Mouse (Mus musculus) frontal cortex, postnatal 25 days (tissue): ENCODE measurements around the gene Akap2.

Experiments used
- DNase-seq, 2 experiments: peaks; one replicate each; pipeline ENCODE4 v3.0.0; 2022; ENCODE audit warnings: low spot score in 2 of 2

Gene Akap2

DNA sequence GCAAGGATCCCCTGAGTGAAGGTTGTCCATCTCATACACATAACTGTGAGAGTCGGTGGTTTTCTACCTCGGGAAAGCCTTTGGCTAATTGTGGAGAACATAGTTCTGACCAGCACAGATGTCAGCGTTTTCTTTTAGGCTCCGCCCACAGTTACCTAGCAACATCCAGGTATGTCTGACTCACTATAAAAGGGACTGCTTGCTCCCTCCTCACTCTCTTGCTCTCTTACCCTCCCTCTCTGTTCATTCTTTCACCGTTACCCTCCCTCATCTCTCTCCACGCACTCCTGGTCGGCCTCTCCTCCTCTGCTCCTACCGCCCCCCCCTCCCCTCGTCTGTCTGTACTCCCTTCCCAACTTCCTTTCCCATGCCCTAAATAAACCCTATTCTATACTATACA, 187.2 kb downstream of the Akap2 start:
- no peak for DNase-seq

DNA sequence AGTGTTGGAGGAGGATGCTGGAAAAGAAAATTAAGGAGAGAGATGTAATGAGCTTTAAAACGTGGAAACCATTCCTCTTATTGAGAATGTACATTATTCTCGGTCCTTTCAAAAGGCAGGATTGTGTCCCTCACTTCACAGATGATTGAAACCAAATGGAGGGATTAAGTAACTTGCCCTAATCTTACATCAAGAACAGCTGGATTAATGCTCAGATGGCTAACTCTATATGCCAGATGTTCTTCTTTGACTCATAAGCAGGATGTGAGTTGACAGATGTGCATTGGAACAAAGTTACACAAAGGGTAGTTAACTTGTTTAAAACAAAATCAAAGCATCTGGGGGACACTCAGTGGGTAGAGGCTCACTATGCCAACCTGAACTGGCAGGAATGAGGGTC, 189.3 kb downstream of the Akap2 start:
- DNase-seq, result no peak

DNA sequence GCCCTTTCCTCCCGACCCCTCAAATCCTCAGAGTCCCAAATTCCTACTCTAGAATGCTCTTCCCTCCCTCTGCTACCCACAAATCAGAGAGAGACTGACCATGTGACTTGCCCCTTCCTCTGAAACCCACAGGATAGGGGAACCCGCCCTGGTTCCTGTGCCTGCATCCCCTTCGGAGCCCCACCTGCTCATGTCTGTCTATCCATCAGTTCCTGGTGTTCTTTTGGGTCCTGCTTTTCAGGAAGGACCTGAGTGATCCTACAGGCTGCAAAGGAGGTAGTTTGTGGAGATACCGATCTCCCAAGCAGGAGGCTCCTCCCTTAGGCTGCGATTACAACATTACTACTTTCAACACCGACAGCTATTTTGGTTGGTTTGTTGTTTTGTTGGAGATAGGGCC, 191.4 kb downstream of the Akap2 start:
- no peak for DNase-seq

DNA sequence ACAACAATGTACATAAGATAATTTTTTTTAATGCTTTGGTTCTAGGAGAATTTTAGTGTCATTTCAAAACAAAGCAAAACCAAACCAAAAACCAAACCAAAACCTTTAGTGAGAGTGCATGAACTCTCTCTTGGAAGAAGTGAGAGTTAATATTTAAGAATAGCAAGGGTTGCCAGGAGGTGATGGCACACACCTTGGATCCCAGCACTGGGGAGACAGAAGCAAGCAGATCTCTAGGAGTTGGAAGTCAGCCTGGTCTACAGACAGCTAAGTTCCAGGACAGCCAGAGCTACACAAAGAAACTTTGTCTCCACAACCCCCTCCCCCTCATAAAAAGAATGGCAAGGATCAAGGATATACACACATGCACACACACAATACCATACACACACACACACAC, 195.6 kb downstream of the Akap2 start:
- DNase-seq, result no peak

DNA sequence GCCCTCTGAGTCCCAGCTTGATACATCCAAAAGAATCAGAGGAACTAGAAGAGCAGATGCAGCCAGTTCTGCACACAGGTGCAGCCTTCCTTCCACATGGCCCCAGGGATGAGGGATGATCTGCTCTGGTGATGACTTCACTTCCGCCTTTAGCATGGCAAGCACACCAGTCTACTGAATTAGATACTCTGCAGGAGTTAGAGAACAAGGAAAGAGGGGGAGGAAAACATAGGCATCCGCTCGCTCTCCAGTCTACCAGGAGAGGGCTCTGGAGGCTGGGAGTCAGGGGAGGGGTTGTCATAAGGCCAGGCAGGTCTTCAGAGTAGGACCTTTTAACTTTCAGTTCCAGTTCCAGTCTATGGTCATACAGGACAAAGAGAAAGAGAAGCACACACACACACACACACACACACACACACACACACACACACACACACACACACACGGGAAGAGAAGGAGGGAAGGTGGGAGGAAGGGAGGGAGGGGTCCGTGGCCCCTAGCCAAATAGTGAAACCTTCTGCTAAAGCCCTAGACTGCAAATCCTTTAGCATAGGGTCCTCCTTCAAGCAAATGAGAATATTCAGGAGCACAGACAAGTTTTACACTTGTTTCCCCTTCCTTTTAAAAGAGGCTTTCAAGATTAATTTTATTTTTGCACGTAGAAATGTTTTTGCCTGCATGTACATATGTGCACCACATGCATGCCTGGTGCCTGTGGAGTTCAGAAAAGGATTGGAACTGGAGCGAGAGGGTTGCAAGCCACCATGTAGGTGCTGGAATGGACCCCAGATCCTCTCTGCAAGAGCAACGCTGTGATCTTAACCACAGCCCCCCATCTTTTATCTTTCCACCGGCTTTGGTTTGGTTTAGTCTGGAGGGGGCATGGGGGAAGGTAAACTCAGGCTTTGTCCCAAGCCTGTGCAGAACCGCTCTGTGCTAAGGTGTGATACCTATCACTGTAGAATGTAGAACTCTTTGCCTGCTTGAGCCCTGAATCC, 197.0 kb downstream of the Akap2 start:
- no peak for DNase-seq

DNA sequence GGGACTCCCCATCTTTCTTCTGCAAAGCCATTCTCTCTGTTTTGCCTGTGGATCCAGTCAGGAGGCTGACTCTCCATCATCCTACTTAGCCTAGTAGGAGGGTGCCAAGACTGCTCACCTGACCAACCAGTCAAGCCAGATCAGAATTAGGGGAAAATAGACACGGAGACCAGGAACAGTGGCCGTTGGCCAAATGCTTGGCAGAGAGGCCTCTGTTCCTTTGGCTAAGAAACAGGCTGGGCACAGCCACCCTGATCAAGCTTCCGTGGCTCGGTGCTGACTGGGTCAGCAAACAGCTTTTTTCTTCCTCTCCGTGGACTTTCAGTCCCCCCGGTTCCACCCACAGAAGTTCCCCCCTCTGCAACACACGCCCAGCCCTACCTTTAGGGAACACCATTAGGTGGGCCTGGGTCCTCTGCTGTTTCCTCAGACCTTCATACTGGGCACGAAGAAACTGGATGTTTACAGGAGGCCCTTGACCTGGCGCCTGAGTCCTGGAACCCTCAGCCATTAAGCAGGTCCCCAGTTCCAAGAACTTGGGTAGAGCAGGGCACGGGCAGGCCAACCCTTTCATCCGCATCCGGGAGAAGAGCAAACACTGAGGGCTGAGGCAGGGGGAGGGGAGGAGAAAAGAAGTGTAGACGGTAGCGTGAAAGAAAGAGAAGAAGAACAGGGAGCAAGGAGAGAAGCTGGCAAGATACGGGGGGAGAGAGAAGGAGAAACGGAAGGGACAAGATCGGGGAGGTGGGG, 197.9 kb downstream of the Akap2 start:
- no peak for DNase-seq

DNA sequence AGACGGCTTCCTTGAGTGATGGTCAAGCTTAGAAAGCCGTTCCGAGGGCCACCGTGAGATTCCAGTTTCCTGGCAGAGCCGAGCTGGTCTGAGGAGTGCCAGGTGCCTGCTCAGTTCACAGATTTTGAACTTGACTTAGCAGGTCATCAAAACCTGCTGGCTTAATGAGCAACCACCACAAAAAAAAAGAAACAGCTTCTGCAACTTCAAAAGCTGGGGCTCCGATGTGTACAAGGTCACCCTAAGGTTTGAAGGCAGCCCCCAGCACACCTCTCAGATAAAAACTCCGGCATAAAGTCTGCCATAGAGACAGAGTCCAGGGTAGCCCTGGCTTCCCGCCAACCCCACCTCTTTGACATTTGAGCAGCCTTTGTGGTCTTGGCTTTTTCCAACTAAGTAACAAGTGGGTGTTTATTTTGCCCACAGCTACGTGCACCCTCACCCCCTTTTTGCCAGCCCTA, 198.8 kb downstream of the Akap2 start, which contains the start of gene D630039A03Rik:
Gene D630039A03Rik (minus strand): TSS at position 97 of the 461 bp plus-strand sequence.
- DNase-seq, result no peak

DNA sequence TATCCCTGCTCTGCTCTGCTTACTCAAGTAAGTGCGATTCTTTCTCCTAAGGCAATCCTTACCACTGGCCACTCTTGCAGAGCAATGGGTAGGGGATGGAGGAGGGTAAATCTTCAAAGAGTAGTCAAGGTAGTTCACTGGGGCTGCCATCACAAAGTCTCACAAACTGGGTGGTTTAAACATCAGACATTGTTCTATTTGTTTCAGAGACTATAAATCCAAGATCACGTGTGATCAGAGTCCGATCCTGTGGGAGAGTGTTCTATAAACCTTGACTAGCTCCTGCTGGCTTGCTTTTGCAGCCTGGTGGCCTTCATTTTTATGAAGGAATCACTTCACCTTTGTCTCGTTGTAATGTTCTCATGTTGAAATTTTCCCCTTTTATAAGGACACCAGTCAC, 199.3 kb downstream of the Akap2 start:
- DNase-seq, result no peak

DNA sequence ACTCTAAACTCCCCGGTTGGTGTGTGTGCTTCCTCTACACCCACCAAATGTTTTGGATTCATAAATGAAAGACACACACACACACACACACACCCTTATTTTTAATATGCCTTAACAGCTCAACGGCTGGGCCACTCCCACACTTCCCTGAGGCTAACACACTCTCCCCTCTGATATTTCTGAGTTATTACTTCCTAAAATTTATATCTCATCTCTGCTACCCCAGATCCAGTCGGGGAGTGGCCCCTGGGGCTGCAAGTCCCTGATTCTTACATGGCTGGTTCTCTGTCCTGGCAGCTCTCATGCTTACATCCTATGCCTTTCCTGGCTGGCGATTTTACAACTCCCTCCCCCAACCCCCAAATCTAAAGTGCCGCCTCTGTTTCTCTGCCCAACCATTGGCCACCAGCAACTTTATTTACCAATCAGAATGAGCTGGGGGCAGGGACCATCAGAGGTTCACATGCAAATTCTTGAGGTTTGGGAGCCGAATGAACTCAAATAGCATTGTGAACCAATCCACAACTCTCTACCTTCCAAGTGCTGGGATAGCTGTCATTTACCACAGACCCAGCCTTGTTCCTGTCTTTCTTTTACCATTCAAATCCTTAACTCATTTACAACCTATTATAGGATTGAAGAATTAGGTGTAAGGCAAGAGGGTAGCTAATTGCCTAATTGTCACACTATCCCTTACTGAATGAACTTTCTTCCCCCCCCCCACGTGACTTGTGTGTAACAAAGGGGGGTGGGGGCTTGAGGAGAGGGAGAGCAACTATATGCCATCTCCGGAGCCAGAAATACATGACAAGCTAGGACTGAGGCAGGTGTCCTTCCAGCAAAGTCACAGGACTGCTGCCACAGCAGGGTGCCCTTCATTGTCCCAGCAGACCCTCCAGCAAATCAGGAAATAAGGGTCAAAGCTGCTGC, 202.3 kb downstream of the Akap2 start:
- no peak for DNase-seq

DNA sequence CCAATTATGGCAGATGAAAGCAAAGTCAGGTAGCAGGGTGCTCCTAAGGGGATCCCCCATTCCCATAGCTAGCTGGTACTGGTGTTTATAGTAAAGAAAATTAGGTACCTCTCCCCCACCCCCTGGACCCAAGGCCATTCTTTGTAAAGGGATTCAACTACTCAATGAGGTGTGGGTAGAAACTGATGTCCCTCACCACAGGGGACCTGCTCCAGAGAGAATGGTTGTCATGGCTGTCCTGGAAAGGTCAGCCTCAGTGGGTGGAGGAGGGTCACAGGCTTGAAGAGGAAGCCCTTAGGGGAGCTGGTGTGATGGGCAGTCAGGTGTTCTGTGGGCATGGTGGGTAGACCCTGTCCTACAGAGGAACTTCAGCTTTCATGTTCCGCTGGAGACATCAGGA, 203.1 kb downstream of the Akap2 start:
- no peak for DNase-seq

DNA sequence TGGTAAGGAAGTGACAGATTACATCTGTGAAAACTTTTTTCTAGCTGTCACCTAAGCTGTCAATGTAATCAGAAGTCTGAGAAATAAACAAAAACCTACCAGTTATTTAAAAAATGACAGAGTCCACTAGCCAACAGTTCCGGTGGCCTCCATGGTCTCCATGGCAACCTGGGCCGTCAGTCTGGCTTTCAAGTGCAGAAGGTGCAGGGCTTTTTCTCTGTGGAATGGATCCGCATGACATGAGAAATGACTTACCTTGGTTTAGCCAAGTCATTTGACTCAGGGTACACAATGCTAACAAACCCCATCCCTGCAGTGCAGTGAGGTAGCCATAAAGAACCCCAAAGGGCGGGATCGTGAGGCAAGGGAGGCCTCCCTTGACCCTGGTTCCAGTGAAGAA, 204.7 kb downstream of the Akap2 start:
- DNase-seq, result no peak

DNA sequence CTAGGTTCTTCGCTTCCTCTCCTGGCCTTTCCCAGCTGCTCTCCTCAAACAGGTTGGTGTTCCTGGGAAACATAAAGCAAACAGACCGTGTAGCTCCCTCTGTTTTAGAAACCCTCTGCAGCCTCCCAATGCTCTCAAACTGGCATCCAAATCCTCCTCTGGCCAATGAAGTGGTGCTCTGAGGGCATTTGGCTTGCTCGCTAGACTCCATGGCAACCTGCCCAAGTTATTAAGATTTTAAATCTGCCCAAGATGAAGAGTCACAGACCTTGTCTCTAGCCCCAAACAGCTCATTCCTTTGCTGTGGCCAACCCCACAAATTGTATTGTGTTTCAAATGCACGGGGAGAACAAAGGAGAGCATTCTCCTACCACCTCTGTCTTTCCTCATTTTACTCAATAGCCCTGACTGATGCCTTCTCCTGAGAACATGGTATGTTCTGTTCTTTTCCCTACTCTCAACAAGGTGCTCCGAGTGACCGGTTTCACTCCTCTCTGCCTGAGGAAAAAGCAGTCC, 207.2 kb downstream of the Akap2 start:
- DNase-seq, result no peak

DNA sequence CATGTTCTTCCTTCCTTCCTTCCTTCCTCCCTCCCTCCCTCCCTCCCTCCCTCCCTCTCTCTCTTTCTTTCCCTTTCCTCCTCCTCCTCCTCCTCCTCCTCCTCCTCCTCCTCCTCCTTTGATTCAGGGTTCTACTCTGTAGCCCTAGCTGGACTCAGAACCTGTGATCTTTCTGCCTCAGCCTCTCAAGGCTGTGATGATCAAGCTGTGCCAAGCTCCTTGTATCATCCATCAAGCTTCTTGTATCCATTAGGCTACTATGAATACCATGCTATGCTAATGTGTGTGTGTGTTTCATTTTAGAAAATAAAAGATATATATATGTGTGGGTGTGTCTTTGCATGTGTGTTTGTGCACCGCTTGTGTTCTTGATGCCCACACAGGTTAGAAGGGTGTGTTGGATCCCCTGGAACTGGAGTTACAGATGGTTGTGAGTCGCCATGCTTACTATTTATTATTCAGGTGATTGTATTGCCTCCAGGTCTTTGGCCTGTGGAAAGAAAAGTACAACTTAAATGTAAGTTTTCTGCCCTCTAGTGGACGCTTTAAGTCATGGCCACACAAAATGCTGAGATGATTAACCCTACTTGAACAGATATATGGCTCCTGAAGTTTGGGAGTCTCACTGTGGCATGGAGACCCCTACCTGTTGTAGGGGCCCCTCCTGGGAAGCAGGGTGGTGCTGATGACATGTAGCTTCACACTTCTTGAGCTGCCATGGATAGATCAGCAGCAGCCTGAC, 210.2 kb downstream of the Akap2 start:
- DNase-seq, result no peak

DNA sequence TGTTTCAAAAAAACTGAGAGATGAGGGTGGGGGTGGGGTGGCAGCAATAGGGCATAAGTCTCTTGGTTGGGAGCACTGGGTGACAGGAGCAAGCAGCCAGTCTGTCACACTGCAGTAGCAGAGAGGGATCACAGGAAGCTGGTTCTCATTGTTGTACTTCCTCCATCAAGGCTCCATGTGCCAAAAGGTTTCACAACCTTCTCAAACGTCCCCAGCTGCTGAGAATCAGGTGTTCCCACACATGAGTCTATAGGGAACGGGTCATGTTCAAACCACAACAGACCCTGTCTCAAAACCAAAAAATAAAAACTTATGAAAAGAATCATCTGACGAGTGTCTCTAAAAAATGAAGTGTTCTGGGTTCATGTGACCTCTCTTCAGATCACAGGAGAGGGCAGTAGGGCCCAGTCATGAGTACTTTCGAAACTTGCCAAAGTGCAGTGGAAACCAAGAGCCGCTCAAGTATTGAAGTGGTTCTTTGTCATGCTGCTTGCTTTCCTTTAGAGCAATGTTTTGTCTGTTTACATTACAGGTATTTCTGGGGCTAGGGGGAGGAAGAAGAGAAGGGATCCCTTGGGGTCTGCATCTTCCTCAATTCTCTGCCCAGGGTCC, 213.2 kb downstream of the Akap2 start:
- no peak for DNase-seq

DNA sequence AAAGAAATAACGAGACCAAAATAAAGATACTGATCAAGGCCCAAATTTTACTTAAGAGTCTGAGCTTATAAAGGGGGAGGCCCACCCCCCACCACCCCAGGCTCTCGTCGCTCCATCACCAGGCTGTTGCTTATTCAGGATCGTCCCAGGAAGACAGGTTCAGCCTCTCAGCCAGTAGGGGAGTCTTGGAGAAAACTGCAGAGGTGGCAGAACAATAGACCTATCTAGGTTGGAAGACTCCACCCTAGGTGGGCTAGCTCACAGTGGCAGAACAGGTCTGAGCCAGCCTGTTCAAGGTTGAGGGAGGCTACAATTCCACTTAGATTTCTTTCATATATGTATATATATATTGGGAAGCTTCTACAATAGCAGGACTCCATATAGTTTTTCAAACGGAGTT, 216.7 kb downstream of the Akap2 start:
- DNase-seq, result no peak

DNA sequence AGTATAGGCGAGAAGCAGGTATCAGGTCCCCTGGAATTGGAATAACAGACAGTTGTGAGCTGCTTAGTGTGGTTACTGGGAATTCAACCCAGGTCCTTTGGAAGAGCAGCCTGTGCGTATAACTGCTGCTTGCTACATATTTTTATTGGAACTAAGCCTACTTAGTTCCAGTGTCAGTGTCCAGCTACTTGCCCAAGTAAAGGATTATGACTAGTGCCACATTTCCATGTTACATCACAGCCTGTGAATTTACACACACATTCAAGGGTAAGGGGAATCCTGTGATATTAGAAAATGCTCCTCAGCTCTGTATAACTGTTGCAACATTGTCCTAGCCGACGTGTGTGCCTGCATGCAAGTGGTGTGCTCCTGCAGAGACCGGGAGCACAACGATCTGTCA, 219.8 kb downstream of the Akap2 start:
- no peak for DNase-seq

DNA sequence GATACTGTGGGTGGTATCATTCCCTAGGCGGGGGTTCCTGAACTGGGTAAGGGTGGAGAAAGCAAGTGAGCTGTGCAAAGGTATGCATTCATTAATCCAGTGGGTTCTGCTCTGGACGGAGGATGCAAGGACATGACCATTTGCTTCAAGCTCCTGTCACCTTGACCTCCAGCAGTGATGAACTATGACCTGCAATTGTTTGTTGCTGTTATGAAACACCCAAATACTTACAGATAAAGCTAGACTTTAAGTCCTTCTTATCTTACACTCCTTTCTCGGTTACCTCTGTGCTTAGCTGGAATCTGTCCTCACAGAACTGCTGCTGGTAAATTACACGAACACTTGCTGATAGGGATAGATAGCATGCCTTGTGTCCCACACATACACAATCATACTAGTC, 223.2 kb downstream of the Akap2 start:
- DNase-seq, result no peak

DNA sequence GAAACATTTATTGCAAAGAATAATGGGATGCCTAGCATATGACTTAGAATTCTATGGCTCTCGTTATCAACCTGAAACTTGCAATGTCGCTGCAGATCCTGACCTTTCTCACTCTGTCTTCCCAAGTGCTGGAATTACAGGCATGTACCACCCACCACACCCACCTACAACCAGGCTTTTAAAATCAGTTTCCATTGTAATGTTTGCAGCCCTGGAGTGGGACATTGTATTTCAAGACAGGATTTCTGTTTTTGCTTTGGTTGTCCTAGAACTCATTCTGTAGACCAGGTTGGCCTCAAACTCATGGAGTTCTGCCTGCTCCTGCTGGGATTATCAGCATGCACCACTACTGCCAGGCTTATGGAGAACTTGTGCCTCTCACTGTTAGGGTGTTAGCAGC, 225.4 kb downstream of the Akap2 start:
- no peak for DNase-seq
